Mouse (Mus musculus): Measurements from ENCODE around the gene Alox12.
A peak's percentile ranks its signal among the peaks of the same experiment; 100 is the strongest.

Gene Alox12

GRCm38 (mm10) chr11:70239541-70240279 lies 15.4 kb downstream of the Alox12 start, which contains the start of the genes Gm21988 and Rnasek:
Gene Gm21988 (minus strand): TSS chr11:70239830.
Gene Rnasek (minus strand): TSS chr11:70239842.
- peak; percentile 79 for DNase-seq (ENCODE audit: low spot score)

GRCm38 (mm10) chr11:70238591-70239440 lies 16.3 kb downstream of the Alox12 start:
- DNase-seq (ENCODE audit: low spot score): no peak

GRCm38 (mm10) chr11:70237457-70238167 lies 17.5 kb downstream of the Alox12 start, which contains the start of gene 0610010K14Rik:
Gene 0610010K14Rik (minus strand): TSS chr11:70237914.
- DNase-seq (ENCODE audit: low spot score): peak; percentile 98

- no peak for DNase-seq (ENCODE audit: low spot score)
Measured at GRCm38 (mm10) chr11:70236717-70237116, 18.4 kb downstream of the Alox12 start.

GRCm38 (mm10) chr11:70235254-70235900 lies 19.8 kb downstream of the Alox12 start:
- DNase-seq (ENCODE audit: low spot score): no peak

- no peak for DNase-seq (ENCODE audit: low spot score)
Measured at GRCm38 (mm10) chr11:70234497-70234896, 20.7 kb downstream of the Alox12 start.

- no peak for DNase-seq (ENCODE audit: low spot score)
Measured at GRCm38 (mm10) chr11:70234037-70234436, 21.1 kb downstream of the Alox12 start.

GRCm38 (mm10) chr11:70233016-70233415 lies 22.1 kb downstream of the Alox12 start:
- no peak for DNase-seq (ENCODE audit: low spot score)

- peak; percentile 74 for DNase-seq (ENCODE audit: low spot score)
Measured at GRCm38 (mm10) chr11:70232546-70232945, 22.6 kb downstream of the Alox12 start.

- peak; percentile 72 for DNase-seq (ENCODE audit: low spot score)
Measured at GRCm38 (mm10) chr11:70230239-70230727, 24.9 kb downstream of the Alox12 start.

GRCm38 (mm10) chr11:70229260-70230010 lies 25.7 kb downstream of the Alox12 start, which contains the start of gene Bcl6b:
Gene Bcl6b (minus strand): TSS chr11:70229798.
- no peak for DNase-seq (ENCODE audit: low spot score)

- DNase-seq (ENCODE audit: low spot score): no peak
Measured at GRCm38 (mm10) chr11:70228828-70229227, 26.3 kb downstream of the Alox12 start.

GRCm38 (mm10) chr11:70227661-70228245 lies 27.4 kb downstream of the Alox12 start:
- no peak for DNase-seq (ENCODE audit: low spot score)

GRCm38 (mm10) chr11:70227126-70227525 lies 28.0 kb downstream of the Alox12 start:
- no peak for DNase-seq (ENCODE audit: low spot score)

- no peak for DNase-seq (ENCODE audit: low spot score)
Measured at GRCm38 (mm10) chr11:70226602-70226890, 28.6 kb downstream of the Alox12 start.

GRCm38 (mm10) chr11:70225798-70226601 lies 29.2 kb downstream of the Alox12 start:
- DNase-seq (ENCODE audit: low spot score): no peak

- DNase-seq (ENCODE audit: low spot score): no peak
Measured at GRCm38 (mm10) chr11:70223724-70224123, 31.4 kb downstream of the Alox12 start.

- DNase-seq (ENCODE audit: low spot score): no peak
Measured at GRCm38 (mm10) chr11:70221603-70222500, 33.3 kb downstream of the Alox12 start.

Data from ovary, postnatal 10 days (tissue).